Mouse (Mus musculus): ENCODE results near the gene Ptpra. TPM values are rescaled to one million over a fixed set of nuclear protein-coding genes. Genes with fewer than 3 reads are reported as not detected.
A peak's percentile ranks its signal among the peaks of the same experiment; 100 is the strongest.
"Not testable (repeated sequence)": the region's sequence is repeated elsewhere in the genome, so short reads cannot be mapped to it uniquely, and the experiment has no call there.

Ptpra gene
- polyA plus RNA-seq, 1 experiment from 2014 or later, result 152 TPM

GRCm38 (mm10) chr2:130576564-130576963 is 126.5 kb downstream of the Ptpra start:
- Histone ChIP-seq H3K4me2 (ENCODE audit: low read length) (peak overlapping the region; percentile 40), H3K9ac (replicated peaks; ENCODE audit: low read depth, low read length) (peak overlapping the region; percentile 31; the same call in 1 of the 2 replicates), H3K4me3 (replicated peaks; ENCODE audit: low read length) (peak overlapping the region; percentile 2; the same call in 1 of the 2 replicates), H3K27me3 (replicated peaks; ENCODE audit: control insufficient read depth, insufficient read depth, low read length) (peaks cover 57% of the 10 kb centered on the region), H3K4me1 (replicated peaks; ENCODE audit: control insufficient read depth, insufficient read depth, low read length) (peaks cover 17% of the 10 kb centered on the region)
- ATAC-seq; H3K27ac ChIP-seq (ENCODE audit: low read length); H3K9me3 ChIP-seq (ENCODE audit: control insufficient read depth, low read length); H3K36me3 ChIP-seq (ENCODE audit: control insufficient read depth, insufficient read depth): not testable (repeated sequence)
- WGBS, result 3% methylated on average over 28 of the region's 32 CpGs

DNA sequence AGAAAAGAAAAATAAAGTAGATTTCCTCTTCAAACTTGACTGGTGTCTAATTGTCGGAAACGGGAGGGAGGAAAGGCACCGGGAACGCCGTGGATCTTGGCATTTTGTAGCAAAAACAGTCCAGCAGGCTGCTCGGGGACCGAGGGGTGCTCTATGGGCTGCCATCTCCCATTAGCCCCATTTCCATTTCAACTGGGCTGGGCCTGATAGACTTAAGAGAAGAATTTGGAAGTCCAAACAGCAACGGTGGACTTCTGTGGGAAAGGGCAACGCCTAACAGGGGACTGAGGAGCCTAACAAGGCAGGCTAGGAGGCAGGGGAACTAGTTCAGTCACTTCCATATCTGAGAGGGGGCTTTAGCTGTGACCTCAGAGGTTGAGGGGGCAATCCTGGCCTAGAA is 126.9 kb downstream of the Ptpra start:
- peaks cover 17% of the 10 kb centered on the region for H3K4me1 ChIP-seq (replicated peaks; ENCODE audit: control insufficient read depth, insufficient read depth, low read length)
- peaks cover 61% of the 10 kb centered on the region for H3K27me3 ChIP-seq (replicated peaks; ENCODE audit: control insufficient read depth, insufficient read depth, low read length)
- no peaks in the 10 kb centered on the region for H3K36me3 ChIP-seq (ENCODE audit: control insufficient read depth, insufficient read depth)
- 4% methylated on average over 9 of the region's 9 CpGs for WGBS
- ATAC-seq, result no peak
- no peak overlapping the region for H3K4me3 ChIP-seq (replicated peaks; ENCODE audit: low read length)
- no peak overlapping the region for H3K27ac ChIP-seq (ENCODE audit: low read length)
- no peak overlapping the region for H3K4me2 ChIP-seq (ENCODE audit: low read length)
- no peak overlapping the region for H3K9ac ChIP-seq (replicated peaks; ENCODE audit: low read depth, low read length)
- H3K9me3 ChIP-seq (ENCODE audit: control insufficient read depth, low read length), result no peaks in the 10 kb centered on the region

- Histone ChIP-seq H3K9me3 (ENCODE audit: control insufficient read depth, low read length) (no peaks in the 10 kb centered on the region), H3K4me1 (replicated peaks; ENCODE audit: control insufficient read depth, insufficient read depth, low read length) (peaks cover 17% of the 10 kb centered on the region), H3K36me3 (ENCODE audit: control insufficient read depth, insufficient read depth) (no peaks in the 10 kb centered on the region), H3K27ac (ENCODE audit: low read length) (no peak overlapping the region), H3K9ac (replicated peaks; ENCODE audit: low read depth, low read length) (no peak overlapping the region), H3K4me2 (ENCODE audit: low read length) (no peak overlapping the region), H3K27me3 (replicated peaks; ENCODE audit: control insufficient read depth, insufficient read depth, low read length) (peaks cover 67% of the 10 kb centered on the region), H3K4me3 (replicated peaks; ENCODE audit: low read length) (no peak overlapping the region)
- ATAC-seq, result peak; percentile 26; the same call in 1 of the 2 replicates
- 4% methylated on average over 12 of the region's 12 CpGs for whole genome bisulfite sequencing
Measured at GRCm38 (mm10) chr2:130577632-130578031, 127.6 kb downstream of the Ptpra start.

DNA sequence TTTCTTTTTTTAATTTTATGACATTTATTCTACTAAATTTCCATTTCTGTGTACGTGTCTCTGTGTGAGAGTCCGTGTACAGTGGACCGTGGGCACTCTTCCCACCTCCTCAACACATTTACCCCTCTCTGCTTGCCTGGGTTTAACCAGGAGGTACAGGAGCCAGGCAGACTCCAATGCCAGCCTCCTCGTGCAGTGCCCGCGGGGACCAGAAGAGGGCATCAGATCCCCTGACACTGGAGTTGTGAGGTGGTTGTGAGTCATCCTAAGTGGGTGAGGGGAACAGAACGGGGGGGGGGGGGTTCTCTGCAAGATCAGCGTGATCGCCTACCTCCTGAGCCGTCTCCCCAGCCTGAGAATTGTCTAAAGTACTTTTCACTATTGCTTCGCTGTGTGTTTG is 128.1 kb downstream of the Ptpra start:
- H3K9ac ChIP-seq (replicated peaks; ENCODE audit: low read depth, low read length), result no peak overlapping the region
- H3K9me3 ChIP-seq (ENCODE audit: control insufficient read depth, low read length), result no peaks in the 10 kb centered on the region
- peaks cover 17% of the 10 kb centered on the region for H3K4me1 ChIP-seq (replicated peaks; ENCODE audit: control insufficient read depth, insufficient read depth, low read length)
- ATAC-seq, result no peak
- H3K27ac ChIP-seq (ENCODE audit: low read length), result no peak overlapping the region
- H3K4me2 ChIP-seq (ENCODE audit: low read length), result no peak overlapping the region
- H3K27me3 ChIP-seq (replicated peaks; ENCODE audit: control insufficient read depth, insufficient read depth, low read length), result peaks cover 72% of the 10 kb centered on the region
- WGBS, result 12% methylated on average over 10 of the region's 11 CpGs
- no peaks in the 10 kb centered on the region for H3K36me3 ChIP-seq (ENCODE audit: control insufficient read depth, insufficient read depth)
- H3K4me3 ChIP-seq (replicated peaks; ENCODE audit: low read length), result no peak overlapping the region

- Histone ChIP-seq H3K4me3 (replicated peaks; ENCODE audit: low read length) (no peak overlapping the region), H3K9ac (replicated peaks; ENCODE audit: low read depth, low read length) (no peak overlapping the region), H3K27ac (ENCODE audit: low read length) (no peak overlapping the region), H3K4me2 (ENCODE audit: low read length) (no peak overlapping the region), H3K36me3 (ENCODE audit: control insufficient read depth, insufficient read depth) (no peaks in the 10 kb centered on the region), H3K27me3 (replicated peaks; ENCODE audit: control insufficient read depth, insufficient read depth, low read length) (peaks cover 77% of the 10 kb centered on the region), H3K4me1 (replicated peaks; ENCODE audit: control insufficient read depth, insufficient read depth, low read length) (peaks cover 17% of the 10 kb centered on the region), H3K9me3 (ENCODE audit: control insufficient read depth, low read length) (no peaks in the 10 kb centered on the region)
- 6% methylated on average over 8 of the region's 8 CpGs for WGBS
- ATAC-seq, result no peak
Measured at GRCm38 (mm10) chr2:130579791-130580190, 129.7 kb downstream of the Ptpra start.

DNA sequence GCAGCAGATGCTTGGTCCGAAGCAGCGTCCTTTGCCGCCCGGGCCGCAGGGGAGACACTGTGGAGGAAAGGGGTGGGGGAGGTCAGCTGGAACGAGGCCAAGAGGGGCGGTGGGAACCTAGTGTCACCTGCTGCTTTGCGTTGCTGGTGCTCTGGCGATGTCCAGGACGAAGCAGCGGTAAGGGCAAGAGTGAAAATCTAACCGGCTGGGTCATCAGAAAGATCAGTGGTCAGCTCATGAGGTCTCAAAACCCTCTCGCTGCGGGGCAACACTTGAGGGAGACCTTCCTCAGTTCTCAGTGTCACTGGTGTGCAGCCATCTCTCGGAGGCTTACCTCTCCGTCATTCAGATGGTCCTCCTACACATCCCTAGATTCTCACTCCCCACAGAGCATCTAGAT is 131.1 kb downstream of the Ptpra start:
- peaks cover 65% of the 10 kb centered on the region for H3K27me3 ChIP-seq (replicated peaks; ENCODE audit: control insufficient read depth, insufficient read depth, low read length)
- no peaks in the 10 kb centered on the region for H3K9me3 ChIP-seq (ENCODE audit: control insufficient read depth, low read length)
- peak overlapping the region; percentile 34 for H3K4me3 ChIP-seq (replicated peaks; ENCODE audit: low read length)
- no peak for ATAC-seq
- 1% methylated on average over 16 of the region's 16 CpGs for WGBS
- H3K36me3 ChIP-seq (ENCODE audit: control insufficient read depth, insufficient read depth), result no peaks in the 10 kb centered on the region
- H3K27ac ChIP-seq (ENCODE audit: low read length), result no peak overlapping the region
- H3K4me2 ChIP-seq (ENCODE audit: low read length), result peak overlapping the region; percentile 46
- peak overlapping the region; percentile 22; the same call in 1 of the 2 replicates for H3K9ac ChIP-seq (replicated peaks; ENCODE audit: low read depth, low read length)
- peaks cover 16% of the 10 kb centered on the region for H3K4me1 ChIP-seq (replicated peaks; ENCODE audit: control insufficient read depth, insufficient read depth, low read length)

DNA sequence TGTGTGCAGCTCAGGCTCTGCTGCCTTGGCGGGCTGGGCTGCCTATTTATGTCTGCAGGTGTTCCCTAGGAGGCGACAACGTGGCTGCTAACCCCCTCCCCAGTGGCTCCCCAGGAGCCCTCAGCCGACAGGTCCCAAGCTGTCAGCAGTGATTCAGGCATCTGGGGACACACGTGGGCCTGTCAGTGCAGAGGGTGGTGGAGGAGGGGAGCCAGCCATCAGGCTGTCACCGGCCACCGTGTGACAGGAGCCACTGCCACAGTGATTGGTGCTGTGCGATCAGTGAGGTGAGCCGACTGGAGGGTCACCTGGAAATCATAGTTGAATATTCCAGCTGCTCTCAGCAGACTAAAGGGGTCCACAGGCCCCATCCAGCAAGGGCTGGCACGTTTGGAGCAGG is 132.5 kb downstream of the Ptpra start, which contains the start of gene Avp:
Gene Avp (minus strand): TSS at position 3 of the 400 bp plus-strand sequence.
- peaks cover 57% of the 10 kb centered on the region for H3K27me3 ChIP-seq (replicated peaks; ENCODE audit: control insufficient read depth, insufficient read depth, low read length)
- H3K9me3 ChIP-seq (ENCODE audit: control insufficient read depth, low read length), result no peaks in the 10 kb centered on the region
- no peak within 1 kb of the TSS for H3K27ac ChIP-seq (ENCODE audit: low read length)
- no peak within 1 kb of the TSS for H3K4me3 ChIP-seq (replicated peaks; ENCODE audit: low read length)
- H3K4me1 ChIP-seq (replicated peaks; ENCODE audit: control insufficient read depth, insufficient read depth, low read length), result peaks cover 13% of the 10 kb centered on the region
- ATAC-seq, result no peak
- H3K36me3 ChIP-seq (ENCODE audit: control insufficient read depth, insufficient read depth), result no peaks in the 10 kb centered on the region
- no peak within 1 kb of the TSS for H3K9ac ChIP-seq (replicated peaks; ENCODE audit: low read depth, low read length)
- H3K4me2 ChIP-seq (ENCODE audit: low read length), result no peak within 1 kb of the TSS
- WGBS, result 28% methylated on average over 10 of the region's 10 CpGs

GRCm38 (mm10) chr2:130583902-130584560 is 134.0 kb downstream of the Ptpra start:
- peaks cover 10% of the 10 kb centered on the region for H3K4me1 ChIP-seq (replicated peaks; ENCODE audit: control insufficient read depth, insufficient read depth, low read length)
- ATAC-seq, result no peak
- no peak overlapping the region for H3K4me3 ChIP-seq (replicated peaks; ENCODE audit: low read length)
- no peak overlapping the region for H3K27ac ChIP-seq (ENCODE audit: low read length)
- WGBS, result 76% methylated on average over 10 of the region's 10 CpGs
- peaks cover 44% of the 10 kb centered on the region for H3K27me3 ChIP-seq (replicated peaks; ENCODE audit: control insufficient read depth, insufficient read depth, low read length)
- H3K36me3 ChIP-seq (ENCODE audit: control insufficient read depth, insufficient read depth), result no peaks in the 10 kb centered on the region
- H3K4me2 ChIP-seq (ENCODE audit: low read length), result no peak overlapping the region
- no peak overlapping the region for H3K9ac ChIP-seq (replicated peaks; ENCODE audit: low read depth, low read length)
- no peaks in the 10 kb centered on the region for H3K9me3 ChIP-seq (ENCODE audit: control insufficient read depth, low read length)

- ATAC-seq, result no peak
- Histone ChIP-seq H3K4me2 (ENCODE audit: low read length) (no peak overlapping the region), H3K4me1 (replicated peaks; ENCODE audit: control insufficient read depth, insufficient read depth, low read length) (peaks cover 1% of the 10 kb centered on the region), H3K27ac (ENCODE audit: low read length) (no peak overlapping the region), H3K9me3 (ENCODE audit: control insufficient read depth, low read length) (no peaks in the 10 kb centered on the region), H3K4me3 (replicated peaks; ENCODE audit: low read length) (no peak overlapping the region), H3K27me3 (replicated peaks; ENCODE audit: control insufficient read depth, insufficient read depth, low read length) (peaks cover 25% of the 10 kb centered on the region), H3K9ac (replicated peaks; ENCODE audit: low read depth, low read length) (no peak overlapping the region), H3K36me3 (ENCODE audit: control insufficient read depth, insufficient read depth) (peaks cover 3% of the 10 kb centered on the region; the same call in 1 of the 2 replicates)
- 83% methylated on average over 6 of the region's 6 CpGs for WGBS
Measured at GRCm38 (mm10) chr2:130586016-130586415, 135.9 kb downstream of the Ptpra start.
